ENCODE assay signal across 7 mouse cellular contexts in the genomic region with DNA sequence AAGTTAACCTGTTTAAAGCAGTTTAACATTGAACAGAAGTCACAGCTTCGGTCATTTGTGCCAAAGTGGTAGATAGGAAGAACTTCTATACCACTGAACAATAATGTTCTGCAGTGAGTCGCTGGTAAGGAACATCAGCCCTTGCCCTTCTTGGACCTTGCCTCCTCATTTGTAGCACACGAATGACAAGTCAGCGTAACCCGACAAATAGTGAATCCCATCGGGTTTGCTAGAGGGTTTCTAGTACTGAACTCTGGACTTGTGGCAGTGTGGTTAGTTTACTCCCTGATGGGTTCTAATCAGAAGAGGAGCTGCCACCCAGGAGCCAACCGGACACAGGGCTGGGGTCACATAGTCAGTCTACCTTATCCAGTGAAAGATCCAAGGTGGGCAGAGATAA.
"Had no signal": no experiment of that assay in that cellular context is flagged by ENCODE, and none has a peak within 500 bp of the region (broad histone marks: within the 10 kb centered on the region; RNA-seq: fewer than 3 reads in every experiment).

No protein-coding gene starts in this region.

- DNase-seq: liver; liver, embryonic 13.5 days; liver, postnatal 0 days; lung, postnatal 14 days; spleen, adult 18-20 months; thymus, adult 18-20 months; thymus, postnatal 14 days had no signal
